Mouse (Mus musculus): ENCODE results near the gene Lhcgr. TPM values are rescaled to one million over a fixed set of nuclear protein-coding genes. Genes with fewer than 3 reads are reported as not detected.

Gene Lhcgr
- polyA plus RNA-seq, 1 experiment from 2014 or later, result not detected

GRCm38 (mm10) chr17:88700901-88701300, 90.9 kb downstream of the Lhcgr start:
- H3K4me1 ChIP-seq, result peaks cover 8% of the 10 kb centered on the region; the same call in 1 of the 2 replicates
- H3K27me3 ChIP-seq (replicated peaks; ENCODE audit: low read depth, poor library complexity, severe bottlenecking), result no peaks in the 10 kb centered on the region
- no peaks in the 10 kb centered on the region for H3K36me3 ChIP-seq (replicated peaks)
- DNase-seq (ENCODE audit: low spot score), result no peak
- H3K27ac ChIP-seq (replicated peaks), result no peak overlapping the region
- H3K9me3 ChIP-seq, result 0 out of 2 replicates have a peak, but pooled peaks cover 3% of the 10 kb centered on the region
- H3K4me3 ChIP-seq, result no peak overlapping the region

DNA sequence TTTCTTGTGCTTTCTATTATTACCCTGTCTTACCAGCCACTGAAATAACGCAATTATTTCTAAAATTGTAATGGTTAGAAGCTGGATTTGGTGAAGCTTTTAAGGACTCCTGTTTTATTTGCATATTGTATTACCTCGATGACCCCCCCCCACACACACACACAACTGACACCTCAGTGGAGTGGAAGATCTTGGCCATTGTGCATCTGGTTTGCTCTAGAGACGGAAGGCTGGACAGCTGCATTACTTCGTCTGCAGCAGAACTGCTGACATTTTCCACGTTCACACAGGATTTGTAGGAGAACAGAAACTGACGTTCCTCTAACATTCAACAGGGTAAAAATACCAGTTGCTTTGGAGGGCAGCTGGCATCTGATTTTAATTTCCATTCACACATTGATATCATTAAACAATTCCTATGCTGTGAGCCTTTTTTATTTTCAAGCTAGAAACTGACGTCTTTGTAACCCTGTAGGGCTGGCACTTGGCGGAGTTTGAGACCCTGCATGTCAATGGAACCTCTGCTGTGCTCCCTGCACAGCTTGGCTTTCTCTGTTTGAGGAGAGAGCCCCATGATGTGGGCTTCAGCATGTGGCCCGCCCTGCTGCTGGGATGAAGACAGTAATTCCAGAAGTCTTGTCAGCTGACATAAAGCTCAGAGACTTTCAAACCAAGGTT, 95.0 kb downstream of the Lhcgr start:
- Histone ChIP-seq H3K4me3 (no peak overlapping the region), H3K4me1 (peaks cover 12% of the 10 kb centered on the region; the same call in 1 of the 2 replicates), H3K27me3 (replicated peaks; ENCODE audit: low read depth, poor library complexity, severe bottlenecking) (no peaks in the 10 kb centered on the region), H3K9me3 (0 out of 2 replicates have a peak, but pooled peaks cover 3% of the 10 kb centered on the region), H3K27ac (replicated peaks) (no peak overlapping the region), H3K36me3 (replicated peaks) (no peaks in the 10 kb centered on the region)
- 59% methylated on average over 9 of the region's 9 CpGs for WGBS
- DNase-seq (ENCODE audit: low spot score), result no peak

DNA sequence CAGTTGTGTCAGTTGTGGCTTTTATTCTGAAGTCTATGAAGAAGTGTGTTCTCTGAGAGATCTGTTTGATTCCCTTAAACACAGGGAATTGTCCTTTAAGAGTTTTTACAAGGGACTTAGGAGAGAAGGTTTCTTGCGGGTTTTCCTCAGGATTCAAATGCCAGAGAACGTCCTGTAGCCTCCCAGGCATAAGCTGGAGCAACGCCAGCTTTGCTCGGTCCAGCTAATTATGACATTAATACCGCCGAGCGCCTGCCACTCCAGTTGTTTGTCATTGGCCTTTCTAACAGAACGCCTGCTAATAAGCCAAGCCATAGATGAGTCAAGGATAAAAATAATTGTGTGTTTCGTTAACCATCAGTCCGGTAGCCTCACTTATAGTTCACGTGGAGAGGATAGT, 103.6 kb downstream of the Lhcgr start:
- 81% methylated on average over 11 of the region's 11 CpGs for WGBS
- H3K4me3 ChIP-seq, result no peak overlapping the region

DNA sequence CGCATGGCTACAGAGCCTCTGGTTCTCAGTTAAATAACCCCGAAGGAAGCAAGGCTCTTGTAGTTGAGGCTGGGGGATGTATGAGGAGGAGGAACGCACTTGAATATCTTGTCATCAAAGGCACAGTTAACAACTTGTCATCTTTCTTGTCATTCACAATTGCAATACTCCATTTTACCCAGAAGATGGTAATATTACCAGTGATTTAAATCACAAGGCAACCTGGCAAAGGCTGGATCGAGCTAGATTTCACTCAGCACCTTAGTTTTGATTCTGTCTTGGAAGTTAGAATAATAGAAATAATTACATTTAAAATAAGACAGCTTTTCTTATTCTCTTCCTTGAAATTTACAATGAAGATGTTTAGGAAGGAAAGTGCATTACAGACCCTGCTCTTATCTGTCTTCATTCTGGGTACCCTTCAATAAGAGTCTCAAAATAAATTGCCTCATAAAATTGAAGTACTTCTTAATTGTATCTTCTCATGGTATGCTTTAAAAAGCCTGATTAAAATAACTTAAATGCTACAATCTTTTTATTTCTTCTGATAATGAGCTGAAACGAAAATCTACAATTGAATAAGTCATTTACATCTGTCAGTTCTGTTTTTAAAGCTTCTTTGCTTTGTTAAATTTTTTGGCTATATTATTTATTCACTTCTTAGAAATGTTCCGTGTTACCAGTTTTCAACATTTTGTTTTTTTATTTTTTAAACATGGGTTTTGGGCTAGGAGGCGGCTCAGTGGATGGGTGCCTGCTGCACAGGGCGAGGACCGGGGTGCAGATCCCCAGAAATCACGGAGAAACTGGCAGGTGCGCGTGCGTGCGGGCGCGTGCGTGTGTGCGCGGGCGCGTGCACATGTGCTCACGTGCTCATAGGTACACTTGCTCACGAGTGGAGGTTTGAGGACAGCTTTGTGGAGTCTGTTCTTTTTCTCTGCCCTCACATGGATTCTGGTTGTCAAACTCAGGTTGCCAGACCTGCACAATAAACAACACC, 116.2 kb downstream of the Lhcgr start:
- H3K36me3 ChIP-seq (replicated peaks), result no peaks in the 10 kb centered on the region
- 91% methylated on average over 23 of the region's 23 CpGs for WGBS
- H3K4me3 ChIP-seq, result no peak overlapping the region
- no peaks in the 10 kb centered on the region for H3K9me3 ChIP-seq
- DNase-seq (ENCODE audit: low spot score), result no peak
- H3K27me3 ChIP-seq (replicated peaks; ENCODE audit: low read depth, poor library complexity, severe bottlenecking), result peaks cover 8% of the 10 kb centered on the region; the same call in 1 of the 2 replicates
- peaks cover 6% of the 10 kb centered on the region for H3K4me1 ChIP-seq
- H3K27ac ChIP-seq (replicated peaks), result no peak overlapping the region

More for the DNA sequence above, 103.6 kb downstream of the Lhcgr start:
- H3K27ac ChIP-seq (replicated peaks), result no peak overlapping the region
- no peaks in the 10 kb centered on the region for H3K36me3 ChIP-seq (replicated peaks)
- no peak for DNase-seq (ENCODE audit: low spot score)
- no peaks in the 10 kb centered on the region for H3K4me1 ChIP-seq
- H3K27me3 ChIP-seq (replicated peaks; ENCODE audit: low read depth, poor library complexity, severe bottlenecking), result no peaks in the 10 kb centered on the region
- no peaks in the 10 kb centered on the region for H3K9me3 ChIP-seq

GRCm38 (mm10) chr17:88670800-88671199, 121.0 kb downstream of the Lhcgr start:
- Histone ChIP-seq H3K36me3 (replicated peaks) (no peaks in the 10 kb centered on the region), H3K9me3 (no peaks in the 10 kb centered on the region), H3K27ac (replicated peaks) (no peak overlapping the region; the same call in 1 of the 2 replicates), H3K27me3 (replicated peaks; ENCODE audit: low read depth, poor library complexity, severe bottlenecking) (peaks cover 28% of the 10 kb centered on the region), H3K4me1 (peaks cover 20% of the 10 kb centered on the region), H3K4me3 (no peak overlapping the region)
- peak; percentile 16 for DNase-seq (ENCODE audit: low spot score)
- 36% methylated on average over 4 of the region's 4 CpGs for WGBS

- 14% methylated on average over 2 of the region's 2 CpGs for WGBS
These were observed 121.9 kb downstream of the Lhcgr start for GRCm38 (mm10) chr17:88669921-88670320.

DNA sequence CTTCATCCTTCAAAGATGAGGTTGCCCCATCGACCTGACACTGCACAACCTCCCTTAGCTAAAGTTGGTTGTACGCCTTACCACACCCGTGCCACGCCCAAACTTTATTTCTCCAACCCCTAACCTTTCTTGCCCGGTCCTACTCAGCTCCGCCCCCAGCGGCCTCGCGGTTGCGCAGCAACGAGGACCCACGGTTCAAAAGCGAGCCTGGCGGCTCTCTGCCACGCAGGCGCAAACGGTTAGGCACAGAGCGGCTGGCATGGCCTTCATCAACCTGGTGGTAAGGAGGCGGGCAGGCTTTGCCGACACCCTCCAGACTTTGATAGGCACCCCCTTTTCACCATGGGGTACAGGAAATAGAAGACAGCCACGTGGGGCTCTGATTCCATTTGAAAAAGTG, 123.3 kb downstream of the Lhcgr start, which contains the start of gene Gtf2a1l:
TSS of gene Gtf2a1l (plus strand) at position 209 of the 400 bp plus-strand sequence.
- Histone ChIP-seq H3K4me3 (peak within 1 kb of the TSS; percentile 36), H3K9me3 (no peaks in the 10 kb centered on the region), H3K27ac (replicated peaks) (no peak within 1 kb of the TSS), H3K36me3 (replicated peaks) (no peaks in the 10 kb centered on the region), H3K4me1 (peaks cover 20% of the 10 kb centered on the region), H3K27me3 (replicated peaks; ENCODE audit: low read depth, poor library complexity, severe bottlenecking) (peaks cover 23% of the 10 kb centered on the region)
- WGBS, result 35% methylated on average over 21 of the region's 21 CpGs
- DNase-seq (ENCODE audit: low spot score), result peak; percentile 68

More at GRCm38 (mm10) chr17:88669921-88670320, 121.9 kb downstream of the Lhcgr start:
- no peak for DNase-seq (ENCODE audit: low spot score)
- H3K4me3 ChIP-seq, result no peak overlapping the region
- peak overlapping the region; percentile 0; the same call in 1 of the 2 replicates for H3K27ac ChIP-seq (replicated peaks)
- H3K27me3 ChIP-seq (replicated peaks; ENCODE audit: low read depth, poor library complexity, severe bottlenecking), result peaks cover 29% of the 10 kb centered on the region
- peaks cover 20% of the 10 kb centered on the region for H3K4me1 ChIP-seq
- no peaks in the 10 kb centered on the region for H3K36me3 ChIP-seq (replicated peaks)
- H3K9me3 ChIP-seq, result no peaks in the 10 kb centered on the region

Other genes with a start within 250 kb of the Lhcgr start
- gene Ston1, start 194.3 kb downstream of the Lhcgr start, polyA plus RNA-seq (2016; fragmentation: Nextera tagmentation; extraction: Ambion mirVana), result 2.0 and 2.3 TPM in 2 replicates
- gene Gtf2a1l, start 123.3 kb downstream of the Lhcgr start, polyA plus RNA-seq (2016; fragmentation: Nextera tagmentation; extraction: Ambion mirVana), result 0.17 and 0.18 TPM in 2 replicates